10 mouse cellular contexts compared by ENCODE assay signal in genomic region chr2:91967962-91968361, GRCm38 (mm10). TPM values are rescaled to one million over a fixed set of nuclear protein-coding genes. Genes with fewer than 3 reads are reported as not detected.
DNase-seq lines count a peak whose midpoint lies in the region; ATAC-seq and TF ChIP-seq lines count a peak whose summit lies in the region.
"Had no signal": no experiment of that assay in that cellular context is flagged by ENCODE, and none has a peak within 500 bp of the region (broad histone marks: within the 10 kb centered on the region; RNA-seq: fewer than 3 reads in every experiment).

No protein-coding gene starts in this region.

- no peak overlapping the region for H3K4me2 ChIP-seq in heart, embryonic 13.5 days
- H3K4me2 ChIP-seq in stomach, embryonic 14.5 days (replicated peaks; ENCODE audit: low read depth, low read length) = no peak overlapping the region

- H3K9me3 ChIP-seq in heart, embryonic 13.5 days = no peaks in the 10 kb centered on the region
- H3K9me3 ChIP-seq in stomach, embryonic 14.5 days (ENCODE audit: control insufficient read depth, low read depth, low read length) = no peaks in the 10 kb centered on the region

- no peak for TF ChIP-seq CTCF in left cerebral cortex, adult 2 months (IDR thresholded peaks at IDR 0.05)

- H3K27me3 ChIP-seq in heart, embryonic 13.5 days (replicated peaks) = no peaks in the 10 kb centered on the region
- H3K27me3 ChIP-seq in stomach, embryonic 14.5 days (ENCODE audit: control insufficient read depth, insufficient read depth, low read length) = no peaks in the 10 kb centered on the region

- no peak overlapping the region for H3K4me3 ChIP-seq in left cerebral cortex, adult 2 months
- no peak overlapping the region for H3K4me3 ChIP-seq in heart, embryonic 13.5 days
- H3K4me3 ChIP-seq in stomach, embryonic 14.5 days (ENCODE audit: low read depth, low read length) = no peak overlapping the region

- peak overlapping the region; percentile 13 for H3K27ac ChIP-seq in left cerebral cortex, adult 2 months
- H3K27ac ChIP-seq in heart, embryonic 13.5 days (replicated peaks) = peak overlapping the region; percentile 83
- H3K27ac ChIP-seq in stomach, embryonic 14.5 days (ENCODE audit: low read length) = peak overlapping the region; percentile 72
- H3K27ac ChIP-seq: liver, embryonic 14.5 days had no signal

- H3K9ac ChIP-seq in heart, embryonic 13.5 days = peak overlapping the region; percentile 63
- no peak overlapping the region; the same call in 1 of the 2 replicates for H3K9ac ChIP-seq in stomach, embryonic 14.5 days (replicated peaks; ENCODE audit: low read depth, low read length)
- H3K9ac ChIP-seq: liver, embryonic 14.5 days had no signal

- no peak for ATAC-seq in heart, embryonic 13.5 days (ENCODE audit: extremely low read depth, insufficient number of reproducible peaks, low FRiP score, low TSS enrichment)
- ATAC-seq in stomach, embryonic 14.5 days (ENCODE audit: insufficient number of reproducible peaks, insufficient read depth, low FRiP score, low read depth) = no peak
- no peak for ATAC-seq in megakaryocyte, adult 5-6 weeks (ENCODE audit: poor library complexity, severe bottlenecking)
- ATAC-seq in CD4-positive, CD25-positive, alpha-beta regulatory T cell, adult 4 months = no peak

- intact Hi-C loops in left cerebral cortex, adult 2 months (cut with DNase I) = no loop called here
- intact Hi-C loops in left cerebral cortex, postnatal 14 days (cut with DNase I) = no loop called here

- peaks cover 54% of the 10 kb centered on the region for H3K4me1 ChIP-seq in heart, embryonic 13.5 days
- peaks cover 19% of the 10 kb centered on the region for H3K4me1 ChIP-seq in stomach, embryonic 14.5 days (ENCODE audit: control insufficient read depth, insufficient read depth, low read length)

- no peak for DNase-seq in left cerebral cortex, adult 2 months (ENCODE audit: extremely low spot score in 1 of 2, low spot score in 2 of 2)
- no peak for DNase-seq in left cerebral cortex, postnatal 14 days (ENCODE audit: low spot score in 2 of 2)
- DNase-seq in kidney, postnatal 25 days = peak; percentile 61 to 82
- no peak for DNase-seq in layer of hippocampus, adult 11-12 months (ENCODE audit: low spot score)

- WGBS in heart, embryonic 13.5 days = 45% methylated on average over 11 of the region's 11 CpGs
- 53% methylated on average over 11 of the region's 11 CpGs for WGBS in stomach, embryonic 14.5 days

- no peaks in the 10 kb centered on the region for H3K36me3 ChIP-seq in heart, embryonic 13.5 days
- no peaks in the 10 kb centered on the region for H3K36me3 ChIP-seq in stomach, embryonic 14.5 days (ENCODE audit: control insufficient read depth, insufficient read depth, low read length)

RNA-seq across cellular contexts. Expression of gene Dgkz, which starts 7.7 kb away (rescaled TPM):
- total RNA-seq in left cerebral cortex, adult 2 months (2021) = 100 to 1,000 TPM; 553 to 561 TPM
- 100 to 1,000 TPM; 342 to 377 TPM for total RNA-seq in left cerebral cortex, postnatal 14 days (2021)
- 37.9 and 43.4 TPM in 2 replicates for polyA plus RNA-seq in heart, embryonic 13.5 days (2015; fragmentation: Nextera tagmentation; extraction: Ambion mirVana)
- polyA plus RNA-seq in stomach, embryonic 14.5 days (2014; fragmentation: Nextera tagmentation; extraction: Ambion mirVana) = 45.4 and 47.9 TPM in 2 replicates
- total RNA-seq in megakaryocyte, adult 5-6 weeks (2015) = 94.1 and 114 TPM in 2 replicates
- 66.4 and 80.4 TPM in 2 replicates for total RNA-seq in megakaryocyte, adult 5-6 weeks (2017)
- 100 to 1,000 TPM; 131 to 138 TPM for polyA plus RNA-seq in CD4-positive, CD25-positive, alpha-beta regulatory T cell, adult 4 months (2017; shearing (Covaris generic))

RNA-seq across cellular contexts. Expression of gene Gm9821, which starts 22.5 kb away (rescaled TPM):
- not detected for total RNA-seq in left cerebral cortex, adult 2 months (2021)
- total RNA-seq in left cerebral cortex, postnatal 14 days (2021) = not detected
- 1.6 and 2.2 TPM in 2 replicates for polyA plus RNA-seq in heart, embryonic 13.5 days (2015; fragmentation: Nextera tagmentation; extraction: Ambion mirVana)
- 1.2 and 1.4 TPM in 2 replicates for polyA plus RNA-seq in stomach, embryonic 14.5 days (2014; fragmentation: Nextera tagmentation; extraction: Ambion mirVana)
- not detected in 2 replicates for total RNA-seq in megakaryocyte, adult 5-6 weeks (2015)
- total RNA-seq in megakaryocyte, adult 5-6 weeks (2017) = 0.69 TPM in 1 of 2 replicates, not detected in the other
- under 1 TPM; 0.82 to 0.86 TPM for polyA plus RNA-seq in CD4-positive, CD25-positive, alpha-beta regulatory T cell, adult 4 months (2017; shearing (Covaris generic))
- polyA plus RNA-seq: spleen, adult 2 months had no signal

RNA-seq across cellular contexts. Expression of gene Mdk, which starts 35.9 kb away (rescaled TPM):
- total RNA-seq in left cerebral cortex, adult 2 months (2021) = 10 to 100 TPM; 16.5 to 21.5 TPM
- total RNA-seq in left cerebral cortex, postnatal 14 days (2021) = 10 to 100 TPM; 24.9 to 26.3 TPM
- polyA plus RNA-seq in heart, embryonic 13.5 days (2015; fragmentation: Nextera tagmentation; extraction: Ambion mirVana) = 603 and 654 TPM in 2 replicates
- 1,102 and 1,256 TPM in 2 replicates for polyA plus RNA-seq in stomach, embryonic 14.5 days (2014; fragmentation: Nextera tagmentation; extraction: Ambion mirVana)
- total RNA-seq in megakaryocyte, adult 5-6 weeks (2015) = 1.3 and 2.2 TPM in 2 replicates
- not detected in 2 replicates for total RNA-seq in megakaryocyte, adult 5-6 weeks (2017)
- 1 to 10 TPM; 1.9 to 3.1 TPM for polyA plus RNA-seq in CD4-positive, CD25-positive, alpha-beta regulatory T cell, adult 4 months (2017; shearing (Covaris generic))

RNA-seq across cellular contexts. Expression of gene Chrm4, which starts 40.9 kb away (rescaled TPM):
- 10 to 100 TPM; 47.9 to 59.9 TPM for total RNA-seq in left cerebral cortex, adult 2 months (2021)
- total RNA-seq in left cerebral cortex, postnatal 14 days (2021) = 10 to 100 TPM; 37.3 to 42.0 TPM
- polyA plus RNA-seq in heart, embryonic 13.5 days (2015; fragmentation: Nextera tagmentation; extraction: Ambion mirVana) = not detected in 2 replicates
- 0.17 TPM in 1 of 2 replicates, not detected in the other for polyA plus RNA-seq in stomach, embryonic 14.5 days (2014; fragmentation: Nextera tagmentation; extraction: Ambion mirVana)
- total RNA-seq in megakaryocyte, adult 5-6 weeks (2015) = not detected in 2 replicates
- not detected in 2 replicates for total RNA-seq in megakaryocyte, adult 5-6 weeks (2017)
- under 1 TPM in 1 of 2 experiments, not detected in 1; 0.30 TPM for polyA plus RNA-seq in CD4-positive, CD25-positive, alpha-beta regulatory T cell, adult 4 months (2017; shearing (Covaris generic))

RNA-seq across cellular contexts. Expression of gene Creb3l1, which starts 56.3 kb away (rescaled TPM):
- 1 to 10 TPM; 2.3 TPM for total RNA-seq in left cerebral cortex, adult 2 months (2021)
- 1 to 10 TPM; 3.9 to 6.0 TPM for total RNA-seq in left cerebral cortex, postnatal 14 days (2021)
- polyA plus RNA-seq in heart, embryonic 13.5 days (2015; fragmentation: Nextera tagmentation; extraction: Ambion mirVana) = 6.9 and 9.0 TPM in 2 replicates
- 33.2 and 35.2 TPM in 2 replicates for polyA plus RNA-seq in stomach, embryonic 14.5 days (2014; fragmentation: Nextera tagmentation; extraction: Ambion mirVana)
- total RNA-seq in megakaryocyte, adult 5-6 weeks (2015) = 2.7 and 4.8 TPM in 2 replicates
- 0.51 and 1.2 TPM in 2 replicates for total RNA-seq in megakaryocyte, adult 5-6 weeks (2017)
- polyA plus RNA-seq in CD4-positive, CD25-positive, alpha-beta regulatory T cell, adult 4 months (2017; shearing (Covaris generic)) = 1 to 10 TPM in 1 of 2 experiments, under 1 TPM in 1; 0.77 to 1.2 TPM

Comparison
In these comparisons a context has a peak if more than half of its experiments do, and no peak if none do; other contexts are left out.
1. DNase-seq: peak in kidney, postnatal 25 days (2 of 2); none in left cerebral cortex, adult 2 months (0 of 2), left cerebral cortex, postnatal 14 days (0 of 2) and layer of hippocampus, adult 11-12 months (single experiment).
2. H3K27ac ChIP-seq: peak in every context shown above with its lines; median percentile 83 in heart, embryonic 13.5 days; 72 in stomach, embryonic 14.5 days; 13 in left cerebral cortex, adult 2 months.
3. RNA of gene Mdk, which starts 35.9 kb away (total RNA-seq): 24.9 to 26.3 TPM in left cerebral cortex, postnatal 14 days and 16.5 to 21.5 TPM in left cerebral cortex, adult 2 months; 1.3 to 2.2 TPM in megakaryocyte, adult 5-6 weeks; every median in the first group is over 4 times any median in the second.